Comparison of ENCODE assay signal across 17 mouse cellular contexts in genomic region chr6:72113093-72113702, GRCm38 (mm10).
"Had no signal": no experiment of that assay in that cellular context is flagged by ENCODE, and none has a peak within 500 bp of the region (broad histone marks: within the 10 kb centered on the region; RNA-seq: fewer than 3 reads in every experiment).

No protein-coding gene starts in this region.

- DNase-seq: kidney, adult 2 months; kidney, postnatal 25 days; lung, adult 2 months; lung, postnatal 14 days; lung, postnatal 4 days; midbrain, embryonic 14.5 days; retina, postnatal 1 day; spleen, adult 18-20 months; thymus, adult 18-20 months; thymus, postnatal 36 days had no signal

- H3K27ac ChIP-seq: kidney, postnatal 0 days; limb, embryonic 12.5 days; limb, embryonic 15.5 days had no signal

- H3K27me3 ChIP-seq: limb, embryonic 12.5 days; limb, embryonic 15.5 days; liver, embryonic 12.5 days; neural tube, embryonic 13.5 days had no signal

- H3K9me3 ChIP-seq: limb, embryonic 12.5 days; limb, embryonic 15.5 days; liver, embryonic 12.5 days; neural tube, embryonic 13.5 days had no signal

- H3K4me3 ChIP-seq: layer of hippocampus, adult 2 months; limb, embryonic 12.5 days; limb, embryonic 15.5 days; liver, embryonic 12.5 days; neural tube, embryonic 13.5 days had no signal

- ATAC-seq: liver, embryonic 12.5 days had no signal

- H3K4me2 ChIP-seq: limb, embryonic 12.5 days; limb, embryonic 15.5 days; liver, embryonic 12.5 days; midbrain, embryonic 11.5 days; neural tube, embryonic 13.5 days had no signal

- H3K36me3 ChIP-seq: limb, embryonic 12.5 days; limb, embryonic 15.5 days; neural tube, embryonic 13.5 days had no signal

- H3K9ac ChIP-seq: limb, embryonic 12.5 days; limb, embryonic 15.5 days; liver, embryonic 12.5 days; neural tube, embryonic 13.5 days had no signal
